Mouse (Mus musculus) megakaryocyte, embryonic 14.5 days (primary cell): ENCODE measurements at regions not wholly inside any gene's neighbourhood (a gene's known extent, or its start where the extent isn't known, plus 50 kb on each side); places are given as distances from the start of the nearest gene placed in this dataset.

ENCODE experiments used
- FLI1 ChIP-seq: IDR thresholded peaks from 2 replicates; pipeline ENCODE4 v1.6.1; 2012; ENCODE audit warnings: low read length, inconsistent platforms, mixed read lengths
- GATA1 ChIP-seq: IDR thresholded peaks from 3 replicates; pipeline ENCODE4 v1.6.1; 2012; ENCODE audit warnings: mixed read lengths, low read length, inconsistent platforms, borderline replicate concordance

DNA sequence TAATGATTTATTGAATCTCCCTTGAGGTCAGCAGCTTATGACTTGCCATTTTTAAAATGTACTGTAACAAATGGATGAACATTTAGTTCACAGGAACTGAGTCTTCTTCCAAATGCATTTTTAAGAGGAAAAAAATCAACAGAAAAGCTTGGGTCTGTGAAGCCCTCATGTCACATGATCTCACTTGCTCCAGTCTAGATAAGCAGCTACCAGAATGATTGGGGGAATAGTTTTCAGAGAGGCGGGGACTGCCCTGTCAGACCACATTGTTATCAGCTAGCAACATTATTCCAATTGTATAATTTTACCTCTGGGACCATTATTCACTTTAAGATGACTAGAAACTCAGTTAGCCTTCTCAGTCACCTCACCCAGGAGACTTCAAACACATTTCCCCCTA lies 376.1 kb upstream of the Tbl1xr1 start:
- TF ChIP-seq FLI1 (no peak), GATA1 (no peak)
